Mouse (Mus musculus) urinary bladder, adult 18-20 months (tissue): Measurements from ENCODE around the gene Sema4c.
"Not testable (repeated sequence)": the region's sequence is repeated elsewhere in the genome, so short reads cannot be mapped to it uniquely, and the experiment has no call there.

Source experiments
- DNase-seq, 2 experiments: peaks; one replicate each; pipeline ENCODE4 v3.0.0; 2022; ENCODE audit warnings: low spot score in 2 of 2, mixed read lengths in 2 of 2

Sema4c gene

DNA sequence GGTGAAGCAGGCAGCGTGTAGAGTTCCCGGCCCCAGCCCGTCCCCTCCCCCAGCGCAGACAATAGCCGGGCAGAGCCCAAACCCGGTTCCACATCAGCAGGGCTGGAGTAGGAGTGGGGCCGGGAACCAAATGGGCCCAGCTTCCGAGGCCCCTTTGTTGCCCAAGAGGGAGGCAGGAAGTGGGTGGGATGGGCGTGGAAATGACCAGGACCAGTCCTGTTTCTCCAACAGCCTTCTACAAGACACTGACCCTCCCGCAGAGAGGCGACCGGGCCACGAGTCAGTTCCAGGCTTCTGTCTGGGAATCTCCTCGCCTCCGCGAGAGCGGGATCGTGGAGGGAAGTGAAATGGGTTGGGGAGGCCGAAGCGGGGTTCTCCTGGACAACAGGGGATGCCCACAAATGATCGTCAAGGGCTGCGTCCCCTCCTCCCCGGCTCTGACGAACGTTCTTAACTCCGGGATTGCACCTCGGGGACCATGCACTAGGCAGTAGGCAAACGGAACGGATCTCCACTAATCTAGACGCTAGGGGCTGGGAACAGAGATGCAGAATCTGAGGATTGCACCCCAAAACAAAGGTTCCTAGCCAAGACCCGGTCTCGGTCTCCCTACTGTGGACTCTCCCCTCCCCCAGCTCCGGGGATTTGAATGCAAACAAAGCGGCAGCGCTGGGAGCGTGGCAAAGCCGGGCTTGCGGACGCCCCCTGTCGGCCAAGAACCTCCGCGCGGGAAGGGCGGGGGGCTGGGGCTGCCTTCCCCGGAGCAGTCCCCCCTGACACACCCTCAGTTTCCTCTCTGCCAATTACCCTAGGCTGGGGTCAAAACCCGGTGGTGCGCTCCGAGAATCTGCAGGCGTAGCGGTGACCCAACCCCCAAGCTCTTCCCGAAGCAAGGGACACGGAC, 1.3 kb downstream of the Sema4c start:
- peak; percentile 86 to 91 for DNase-seq

DNA sequence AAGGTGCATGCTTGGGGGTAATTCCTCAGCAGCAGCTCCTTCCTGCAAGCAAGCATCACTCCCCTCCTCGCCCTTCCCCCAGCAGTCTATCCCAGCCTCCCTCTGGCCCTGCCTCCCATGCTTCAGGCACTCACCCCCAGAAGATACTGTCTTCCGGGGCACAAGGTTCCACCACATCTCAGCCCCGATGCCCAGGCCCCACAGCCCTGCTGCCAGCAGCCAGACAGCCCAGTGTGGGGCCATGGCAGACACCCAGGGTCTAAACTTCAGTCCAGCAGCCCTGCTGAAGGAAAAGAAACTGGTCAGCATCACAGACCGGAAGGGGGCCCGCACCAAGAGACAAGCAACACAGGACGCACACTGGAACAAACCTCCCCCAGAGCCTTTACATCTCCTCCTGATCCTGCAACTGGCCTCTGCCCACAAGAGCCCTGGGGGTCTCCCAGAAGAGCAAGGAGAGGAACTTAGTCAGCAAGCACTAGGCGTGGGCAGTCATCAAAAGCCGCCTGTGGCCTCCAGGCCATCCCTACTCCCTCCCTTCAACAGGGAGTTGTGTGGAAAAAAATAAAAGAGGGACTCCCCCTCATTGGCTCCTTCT, 2.3 kb downstream of the Sema4c start:
- no peak for DNase-seq

DNA sequence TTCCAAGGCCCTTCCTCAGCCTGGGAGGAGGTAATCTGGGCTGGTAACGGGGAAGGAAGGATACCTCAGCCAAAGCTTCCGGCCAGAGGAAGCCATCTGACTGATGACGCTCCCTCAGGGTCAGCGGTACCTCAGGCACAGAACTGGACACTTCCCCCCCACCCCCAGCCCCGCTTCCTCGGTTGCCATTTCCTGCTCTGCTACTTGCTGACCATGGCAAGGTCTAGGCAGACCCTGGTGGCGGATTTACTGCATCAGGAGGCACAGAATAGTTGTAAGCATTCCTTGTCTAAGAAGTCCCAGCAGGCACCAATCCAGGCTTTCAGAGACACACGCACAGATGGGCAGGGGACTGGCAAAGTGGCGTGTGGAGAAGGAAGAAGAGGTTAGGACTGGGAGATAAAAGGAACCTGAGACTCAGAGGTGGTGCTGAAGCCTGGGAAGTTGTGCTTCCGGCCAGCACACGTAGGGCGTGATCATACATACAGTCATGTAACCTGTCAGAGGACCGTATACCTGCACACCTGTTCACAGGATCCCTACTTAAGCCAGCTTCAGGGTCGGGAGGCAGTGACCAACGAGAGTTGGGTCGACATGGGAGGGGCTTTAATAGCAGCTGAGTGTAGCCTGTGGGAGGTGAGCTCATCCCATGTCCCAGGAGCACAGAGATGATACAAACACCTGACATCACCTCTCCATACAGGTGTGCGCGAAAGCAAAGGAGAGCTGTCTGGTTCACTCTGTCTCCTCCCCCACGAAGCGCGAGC, 3.3 kb downstream of the Sema4c start:
- no peak for DNase-seq

DNA sequence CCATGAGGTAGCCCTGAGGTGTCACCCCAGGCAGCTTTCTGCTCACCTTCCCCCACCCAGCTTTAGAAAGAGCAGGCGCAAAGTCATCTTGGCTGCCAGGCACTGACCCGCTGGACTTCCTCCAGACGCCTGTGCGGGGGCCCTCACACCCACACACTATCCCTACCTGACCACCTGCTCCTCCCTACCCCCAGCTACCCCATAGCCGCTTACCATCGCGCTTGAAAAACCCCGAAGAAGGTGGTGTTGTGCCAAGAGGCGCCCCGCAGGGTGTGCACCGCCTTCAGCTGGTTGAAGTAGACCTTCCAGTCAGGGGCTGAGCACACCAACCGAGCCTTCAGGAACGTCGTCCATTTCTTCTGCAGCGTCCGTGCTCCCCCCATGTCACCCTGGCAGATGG, 5.6 kb downstream of the Sema4c start:
- DNase-seq: no peak

DNA sequence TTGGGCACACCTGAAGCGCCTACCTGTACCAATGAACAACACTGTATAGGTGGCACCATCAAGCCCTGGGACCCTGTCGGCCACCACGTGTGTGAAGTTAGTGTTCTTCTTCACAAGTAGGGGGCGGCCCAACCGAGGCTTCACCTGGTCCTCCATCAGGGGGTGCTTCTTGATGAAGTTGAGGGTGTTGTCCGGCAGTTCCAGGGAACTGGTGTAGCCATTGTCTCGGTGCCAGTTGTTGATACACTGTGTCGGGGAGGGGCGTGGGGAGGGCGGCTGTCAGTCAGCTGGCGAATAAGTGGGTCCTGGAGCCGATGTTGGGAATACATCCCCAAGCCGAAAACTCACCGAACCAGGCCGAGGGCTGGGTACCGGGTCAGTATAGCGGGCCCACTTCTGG, 6.2 kb downstream of the Sema4c start:
- no peak for DNase-seq

DNA sequence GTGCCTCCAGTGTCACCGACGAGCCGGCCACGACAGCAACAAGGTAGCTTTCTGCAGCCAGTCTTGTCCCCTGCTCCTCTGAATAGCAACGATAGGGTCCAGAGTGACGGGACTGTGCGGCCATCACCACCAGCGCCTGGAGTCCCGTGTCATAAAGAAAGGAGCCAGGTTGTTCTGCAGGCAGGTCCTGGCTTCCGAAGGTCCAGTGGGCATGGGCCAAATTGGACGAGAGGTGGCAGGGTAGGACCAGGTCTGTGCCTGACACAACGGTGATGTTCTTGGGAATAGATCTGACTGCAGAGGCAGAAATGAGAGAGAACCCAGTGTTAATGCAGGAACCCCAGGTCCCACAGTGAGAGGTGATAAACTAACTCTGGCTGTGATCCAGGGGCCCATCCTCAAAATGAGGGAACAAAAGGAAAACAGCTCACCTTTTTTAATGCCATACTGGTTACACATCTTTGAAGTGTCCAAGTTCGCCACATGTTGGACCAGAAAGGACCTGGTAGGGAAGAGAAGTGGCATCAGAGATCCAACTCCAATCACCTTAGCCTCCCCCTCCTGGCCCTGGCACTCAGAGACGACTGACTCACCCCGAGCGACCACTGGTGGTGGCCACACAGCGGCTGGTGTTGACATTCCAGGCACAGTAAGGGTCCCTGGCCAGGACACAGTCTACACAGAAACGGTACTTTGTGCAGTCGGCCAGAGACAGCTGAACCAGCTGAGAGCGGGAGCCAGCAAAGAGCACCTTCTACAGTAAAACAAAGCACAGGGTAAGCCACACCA, 7.9 kb downstream of the Sema4c start:
- no peak for DNase-seq

- DNase-seq: no peak
Measured at GRCm38 (mm10) chr1:36549491-36549890, 8.7 kb downstream of the Sema4c start.

DNA sequence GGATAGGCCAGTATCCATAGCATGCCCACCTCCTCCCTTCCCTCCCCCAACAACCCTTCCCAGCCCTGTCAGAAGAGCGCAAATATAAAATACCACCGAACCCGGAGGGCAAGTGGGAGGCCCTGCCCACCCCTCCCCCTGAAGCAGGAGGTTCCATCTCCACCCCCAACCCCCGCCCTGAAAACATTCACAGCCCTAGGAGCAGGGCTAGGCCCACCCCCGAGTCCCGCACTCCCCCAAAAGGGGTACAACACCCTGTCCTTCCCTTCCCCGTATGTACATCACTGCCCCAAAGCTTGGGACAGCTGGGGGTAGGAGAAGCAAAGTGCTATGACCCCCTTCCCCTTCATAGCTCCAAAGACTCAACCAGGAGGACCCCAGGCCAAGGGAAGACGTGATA, 9.4 kb downstream of the Sema4c start:
- DNase-seq: no peak

DNA sequence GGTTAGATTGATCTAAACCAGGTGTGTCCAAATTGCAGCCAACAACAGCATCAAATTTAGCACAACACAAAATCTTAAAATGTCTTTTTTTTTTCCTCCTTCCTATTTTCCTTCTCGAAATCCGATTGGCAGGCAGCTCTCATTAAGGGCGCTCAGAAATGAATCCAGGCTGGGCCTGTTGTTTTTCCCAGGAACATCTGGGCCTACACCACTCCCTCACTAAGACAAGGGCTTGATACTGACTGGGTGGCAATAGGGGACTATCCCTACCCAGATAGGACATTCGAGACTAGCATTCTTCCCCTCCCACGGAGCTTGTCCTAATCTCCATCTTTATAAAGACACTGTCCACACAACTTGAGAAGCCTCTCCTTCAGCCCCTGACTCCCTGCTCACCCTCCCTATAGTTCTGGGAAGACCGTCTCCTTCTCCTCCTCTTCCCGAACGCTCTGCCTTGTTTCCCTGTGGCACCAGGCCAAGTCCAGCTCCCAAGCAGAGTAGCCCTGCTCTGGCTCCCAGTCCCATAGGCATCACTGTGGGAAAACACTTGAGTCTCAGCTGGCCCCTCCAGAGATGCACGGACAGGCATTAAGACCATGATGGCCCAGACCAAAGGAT, 10.1 kb downstream of the Sema4c start:
- DNase-seq: no peak

GRCm38 (mm10) chr1:36546888-36547471, 11.2 kb downstream of the Sema4c start, which contains the start of gene Ankrd39:
Gene Ankrd39 (minus strand): TSS chr1:36547445.
- peak; percentile 87 to 98 for DNase-seq

- DNase-seq: no peak
Measured at GRCm38 (mm10) chr1:36545845-36546600, 12.1 kb downstream of the Sema4c start.

DNA sequence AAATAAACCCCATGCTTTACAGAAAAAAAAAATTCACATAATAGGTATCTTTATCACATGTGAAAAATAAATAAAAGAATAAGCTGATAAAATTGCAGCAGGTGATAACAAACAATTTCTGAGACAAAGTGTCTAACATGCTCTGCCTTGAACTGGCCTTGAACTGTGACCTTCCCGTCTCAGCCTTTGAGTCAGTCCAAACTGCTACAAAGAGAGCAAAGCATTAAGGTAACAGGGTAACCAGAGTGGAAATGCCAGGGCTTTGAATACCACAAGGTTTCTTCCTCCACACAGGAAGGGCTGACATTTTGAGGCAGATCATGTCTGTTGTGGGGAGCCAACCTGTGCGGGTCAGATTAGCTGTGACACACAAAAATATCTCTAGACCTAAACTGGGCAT, 12.8 kb downstream of the Sema4c start:
- no peak for DNase-seq

DNA sequence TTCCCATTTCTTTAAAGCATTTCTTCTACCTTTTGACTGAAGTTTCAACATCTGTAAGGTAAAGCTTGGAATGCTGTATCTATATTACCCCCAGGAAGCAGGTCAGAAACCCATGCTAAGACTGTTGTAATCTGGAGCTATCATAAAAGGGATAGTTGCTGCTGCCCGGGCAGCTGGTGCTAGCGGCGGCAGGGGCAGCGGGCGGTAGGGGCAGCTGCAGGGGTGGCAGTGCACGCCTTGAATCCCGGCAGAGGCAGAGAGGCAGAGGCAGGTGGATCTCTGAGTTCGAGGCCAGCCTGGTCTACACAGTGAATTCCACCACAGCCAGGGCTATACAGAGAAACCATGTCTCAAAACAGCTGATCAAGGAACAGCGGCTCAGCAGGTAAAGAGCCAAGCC, 15.2 kb downstream of the Sema4c start:
- DNase-seq: no peak

GRCm38 (mm10) chr1:36541844-36542243, 16.3 kb downstream of the Sema4c start:
- no peak for DNase-seq

DNA sequence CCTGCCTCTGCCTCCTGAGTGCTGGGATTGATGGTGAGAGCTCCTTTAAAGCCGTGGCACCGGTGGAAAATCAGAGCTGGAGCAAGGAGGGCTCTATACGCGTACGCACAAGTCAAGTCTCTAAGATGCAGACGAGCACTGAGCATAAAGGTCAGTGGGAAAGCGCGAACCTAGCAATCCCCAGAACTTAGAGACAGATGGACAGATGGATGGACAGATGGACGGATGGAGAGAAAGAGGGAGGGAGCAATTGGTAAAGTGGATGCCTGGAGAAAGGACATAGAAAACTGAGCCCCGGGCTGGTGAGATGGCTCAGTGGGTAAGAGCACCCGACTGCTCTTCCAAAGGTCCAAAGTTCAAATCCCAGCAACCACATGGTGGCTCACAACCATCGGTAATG, 17.3 kb downstream of the Sema4c start:
- no peak for DNase-seq

GRCm38 (mm10) chr1:36540132-36540531, 18.0 kb downstream of the Sema4c start:
- no peak for DNase-seq

DNA sequence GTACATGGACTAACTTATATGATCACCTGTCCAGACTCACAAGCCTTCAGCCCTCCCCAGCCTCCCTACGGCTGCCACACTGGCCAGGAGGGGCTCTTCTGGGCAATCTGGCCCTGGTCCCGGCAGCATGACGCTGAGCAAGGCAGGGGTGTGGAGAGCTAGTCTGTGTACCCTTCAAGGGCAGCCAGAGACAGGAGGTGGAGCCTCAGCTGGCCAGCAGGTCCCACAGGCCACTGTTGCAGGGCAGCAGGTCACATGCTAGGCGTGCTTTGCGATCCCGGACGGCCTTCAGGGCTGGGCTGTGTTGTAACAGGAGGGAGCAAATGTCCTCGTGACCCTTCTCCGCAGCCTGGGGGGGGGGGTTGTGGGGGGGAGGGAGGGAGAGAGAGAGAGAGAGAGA, 19.0 kb downstream of the Sema4c start, which contains the start of gene Gm42417:
Gm42417 (minus strand) TSS at position 244 of the 400 bp plus-strand sequence.
- no peak for DNase-seq

GRCm38 (mm10) chr1:36538727-36539126, 19.4 kb downstream of the Sema4c start:
- DNase-seq: no peak

DNA sequence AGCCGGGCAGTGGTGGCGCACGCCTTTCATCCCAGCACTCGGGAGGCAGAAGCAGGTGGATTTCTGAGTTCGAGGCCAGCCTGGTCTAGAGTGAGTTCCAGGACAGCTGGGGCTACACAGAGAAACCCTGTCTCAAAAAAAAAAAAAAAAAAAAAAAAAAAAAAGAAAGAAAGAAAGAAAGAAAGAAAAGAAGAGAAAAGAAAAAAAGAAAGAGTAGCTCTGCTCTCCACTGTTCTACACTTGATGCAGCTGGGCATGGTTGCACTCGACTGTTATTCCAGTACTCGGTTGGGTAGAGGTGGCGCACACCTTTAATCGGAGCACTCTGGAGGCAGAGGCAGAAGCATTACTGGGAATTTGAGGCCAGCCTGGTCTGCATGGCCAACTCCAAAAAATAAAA, 21.4 kb downstream of the Sema4c start, which contains the start of gene Ankrd23:
Ankrd23 (minus strand) TSS at position 101 of the 400 bp plus-strand sequence.
- DNase-seq: not testable (repeated sequence)

GRCm38 (mm10) chr1:36536397-36536728, 21.8 kb downstream of the Sema4c start:
- DNase-seq: no peak
